Mouse (Mus musculus) mouse trophoblast stem cell (cell line): Measurements from ENCODE around the gene Echs1.

ENCODE experiments used
- in situ Hi-C, 2 experiments: fragments of 300-500 bp; cut with MseI, MboI; formaldehyde crosslinking; loops; 2 replicates in 1 of 2; 3 replicates in 1 of 2; pipeline ENCODE4 v1.15.1; 2025

Gene Echs1

DNA sequence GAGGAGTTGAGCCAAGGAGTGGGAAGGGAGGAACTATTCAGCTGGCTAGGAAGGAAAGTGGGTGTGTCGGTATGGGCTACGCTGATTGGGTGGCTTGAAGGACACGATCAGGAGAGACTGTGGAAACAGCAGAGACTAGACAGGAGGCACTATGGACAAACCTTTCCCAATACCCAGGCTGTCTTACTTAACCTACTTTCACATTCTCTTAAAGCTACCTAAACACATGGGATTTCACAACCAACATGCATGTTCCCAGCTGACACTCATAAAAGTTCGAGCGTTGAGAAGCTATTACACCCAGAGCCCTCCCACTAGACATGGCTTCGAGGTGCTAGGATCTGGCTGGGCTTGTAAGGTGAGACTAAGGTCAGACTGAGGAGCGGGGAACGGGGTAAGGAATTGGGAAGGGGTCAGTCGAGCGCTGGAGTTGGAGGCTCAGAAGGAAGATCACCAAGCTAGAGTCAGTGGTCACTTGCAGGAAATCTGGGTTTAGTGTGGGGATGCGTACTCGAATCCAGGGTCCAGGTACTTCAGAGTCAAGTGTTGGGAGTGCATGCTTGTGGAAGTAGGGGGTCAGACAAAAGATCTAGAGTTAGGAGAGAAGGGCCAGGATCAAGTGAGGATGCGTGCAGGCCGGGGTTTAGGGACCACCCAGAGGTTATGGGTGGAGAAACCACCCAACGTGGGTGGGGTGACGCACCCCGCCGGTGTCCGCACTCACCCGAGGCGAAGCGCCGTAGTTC lies 520 bp downstream of the Echs1 start, which contains the start of gene Paox:
Gene Paox (plus strand): TSS at position 217 of the 746 bp plus-strand sequence.
- in situ Hi-C loops: no loop called here

DNA sequence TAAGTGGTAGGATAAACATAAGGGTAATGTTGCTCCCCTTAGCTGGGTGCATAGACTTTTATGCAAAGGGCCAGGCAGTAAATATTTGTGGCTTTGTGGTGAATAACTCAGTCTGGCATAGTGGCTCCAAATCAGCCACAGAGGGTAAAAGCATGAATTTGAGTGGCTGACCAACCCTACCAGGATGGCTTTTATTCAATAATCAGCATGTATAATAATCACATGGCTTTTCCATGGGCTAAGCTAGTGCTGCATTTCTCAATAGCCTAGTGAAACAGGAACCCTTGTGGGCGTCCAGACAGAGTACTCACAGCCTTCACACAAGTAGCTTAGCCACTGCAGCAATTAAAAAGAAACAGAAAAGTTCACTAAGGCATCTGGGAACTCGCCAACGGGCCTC lies 4.3 kb downstream of the Echs1 start:
- in situ Hi-C loops: no loop called here

DNA sequence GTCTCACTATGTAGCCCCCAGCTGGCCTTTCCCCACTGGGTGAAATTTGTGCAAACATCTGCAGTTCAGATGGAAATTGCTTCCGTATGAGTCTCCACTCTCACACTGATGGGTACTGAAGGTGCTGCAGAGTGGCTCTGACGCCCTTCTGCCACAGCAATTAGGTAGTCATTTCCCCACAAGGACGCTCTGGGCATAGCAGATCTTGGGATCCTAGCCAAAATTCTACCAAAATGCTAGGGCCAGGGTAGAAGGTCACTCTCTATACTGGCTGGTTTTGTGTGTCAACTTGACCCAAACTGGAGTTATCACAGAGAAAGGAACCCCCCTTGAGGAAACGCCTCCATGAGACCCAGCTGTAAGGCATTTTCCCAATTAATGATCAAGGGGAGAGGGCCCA lies 12.3 kb downstream of the Echs1 start:
- in situ Hi-C loops: no loop called here

DNA sequence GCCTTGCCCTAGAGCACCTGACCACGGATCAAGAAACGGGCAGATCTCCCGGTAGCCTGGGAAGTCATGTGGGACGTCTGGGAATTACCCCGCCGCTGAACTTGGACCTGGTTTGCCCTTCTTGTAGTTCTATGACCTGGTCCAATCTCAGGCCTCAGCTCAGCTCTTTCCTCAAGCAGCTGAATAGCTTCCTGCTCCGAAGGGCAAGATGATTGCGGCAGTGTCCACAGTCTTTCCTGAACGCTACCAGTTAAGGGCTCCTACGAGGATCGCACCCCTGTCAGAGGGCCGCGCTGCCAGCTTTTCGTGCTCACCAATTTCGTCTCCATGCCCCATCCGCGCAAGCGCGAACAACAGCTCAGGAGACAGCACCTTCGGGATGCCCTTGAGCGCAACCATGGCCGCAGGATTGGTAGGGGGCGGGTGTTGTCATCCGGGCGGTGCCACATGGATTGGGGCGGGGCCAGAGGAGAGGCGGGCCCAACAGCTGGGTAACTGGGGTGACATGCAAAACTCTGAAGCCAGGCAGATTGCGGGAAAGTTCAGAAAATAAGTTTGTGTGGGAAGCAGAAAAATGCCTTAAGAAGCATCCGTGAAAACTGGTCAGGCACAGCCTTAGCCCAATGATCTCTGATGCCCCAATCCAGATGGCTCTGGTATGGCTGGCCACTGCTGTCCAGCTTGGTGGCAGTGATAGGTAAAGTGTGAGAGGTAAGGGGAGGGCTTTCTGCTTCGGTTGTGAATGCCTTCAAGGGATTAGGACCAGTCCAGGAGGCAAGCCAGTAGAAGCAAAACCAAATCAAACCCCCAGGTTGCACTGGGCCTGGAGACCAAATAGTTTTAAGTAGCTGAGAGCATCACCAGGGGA lies 14.0 kb downstream of the Echs1 start, which contains the start of gene Fuom:
Gene Fuom (minus strand): TSS at position 449 of the 868 bp plus-strand sequence.
- in situ Hi-C loops: no loop called here

DNA sequence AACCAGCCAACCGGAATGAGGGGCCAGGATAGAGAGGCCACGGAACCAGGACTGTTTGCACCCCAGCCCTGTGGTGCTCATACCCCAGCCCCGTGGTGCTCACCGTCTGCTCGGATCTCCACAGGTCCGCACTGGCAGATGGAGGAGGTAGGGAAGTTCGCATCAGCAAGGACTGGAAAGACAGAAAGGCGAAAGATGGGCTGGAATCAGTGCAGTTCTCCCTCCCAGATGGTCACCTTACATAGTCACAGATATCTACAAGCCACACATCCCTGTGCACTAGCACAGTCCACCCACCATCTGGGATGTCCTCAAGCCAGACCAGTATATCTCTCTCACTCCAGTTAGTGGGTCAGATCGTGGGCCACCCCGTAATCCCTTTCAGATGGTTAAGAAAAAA lies 14.8 kb downstream of the Echs1 start:
- in situ Hi-C loops: no loop called here

DNA sequence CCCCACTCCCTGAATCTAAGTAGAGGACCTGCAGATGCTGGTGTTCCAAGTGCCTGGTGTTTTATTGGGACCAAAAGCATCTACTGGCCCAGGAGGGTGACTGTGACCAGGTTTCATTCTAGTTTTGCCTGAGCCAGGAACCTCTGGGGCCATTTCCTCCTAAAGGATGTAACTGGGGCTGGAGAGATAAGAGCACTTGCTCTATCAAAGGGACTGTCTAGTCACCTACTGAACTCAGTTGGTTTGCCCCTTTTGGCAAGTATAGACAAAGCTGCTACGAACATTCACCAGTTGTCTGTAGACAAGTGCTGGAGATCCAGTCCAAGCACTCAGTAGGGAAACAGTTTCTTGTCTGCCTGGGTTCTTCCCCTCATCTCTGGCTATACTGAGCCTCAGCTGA lies 17.8 kb downstream of the Echs1 start:
- in situ Hi-C loops: loop anchor here in 1 of 2 experiments (25.0 kb wide), 1 partner anchor 714 kb away; the partner anchor contains the start of gene Zfp941

DNA sequence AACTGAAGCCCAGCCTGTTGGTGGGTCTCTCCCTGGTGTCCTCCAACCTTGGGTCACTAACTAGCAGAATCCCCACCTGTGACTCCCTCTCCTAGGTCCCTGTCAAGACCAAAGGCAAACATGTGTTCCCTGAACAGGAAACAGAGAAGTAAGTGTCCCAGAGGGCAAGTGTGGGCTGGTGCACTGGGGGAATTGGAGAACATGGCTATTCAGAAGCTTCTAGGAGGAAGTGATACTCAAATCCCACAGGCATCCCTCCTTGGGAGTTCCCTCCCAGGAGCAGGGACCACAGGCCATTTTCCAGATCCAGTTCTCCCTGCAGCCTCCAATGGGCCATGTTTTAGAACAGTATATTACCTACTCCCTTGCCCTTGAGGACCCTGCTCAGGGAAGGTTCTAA lies 20.2 kb downstream of the Echs1 start:
- in situ Hi-C loops: loop anchor here in 1 of 2 experiments (25.0 kb wide), 1 partner anchor 716 kb away; the partner anchor contains the start of gene Zfp941

DNA sequence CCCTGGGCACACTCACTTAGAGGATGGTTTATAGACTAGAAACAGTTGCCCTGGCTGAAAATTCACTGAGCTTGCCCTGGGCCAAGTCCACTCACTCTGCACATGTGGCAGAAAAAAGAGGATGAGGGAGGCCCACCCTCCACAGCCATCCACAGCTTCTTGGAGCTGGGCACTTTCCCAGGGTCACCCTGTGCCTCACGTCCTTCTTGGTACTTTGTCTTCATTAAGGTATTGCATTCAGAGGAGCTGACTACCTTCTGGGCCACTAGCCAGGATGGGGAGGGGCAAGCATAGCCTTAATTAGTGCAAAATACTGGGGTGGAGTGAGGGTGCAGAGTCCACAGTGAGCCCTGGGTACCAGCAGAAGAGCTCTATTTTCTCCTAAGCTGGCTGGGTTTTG lies 20.7 kb downstream of the Echs1 start:
- in situ Hi-C loops: loop anchor here in 1 of 2 experiments (25.0 kb wide), 1 partner anchor 717 kb away; the partner anchor contains the start of gene Zfp941

DNA sequence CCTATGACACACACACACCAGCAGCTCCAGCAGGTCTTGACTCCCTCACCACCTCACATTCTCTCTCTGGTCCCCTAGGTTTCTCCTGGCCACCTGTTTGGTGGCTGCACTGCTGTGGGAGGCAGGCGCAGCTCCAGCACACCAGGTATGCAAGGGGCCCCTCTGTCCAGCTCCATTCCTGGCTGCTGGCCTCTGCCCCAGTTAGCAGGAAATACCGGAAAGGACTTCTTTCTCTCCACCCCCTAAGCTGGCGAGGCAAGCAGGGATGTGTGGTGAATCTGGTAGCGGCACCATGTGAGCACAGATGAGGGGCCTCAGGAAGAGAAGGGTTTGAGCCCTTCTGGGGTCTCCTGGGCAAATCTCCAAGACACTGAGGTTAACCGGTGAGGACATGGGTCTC lies 21.3 kb downstream of the Echs1 start:
- in situ Hi-C loops: loop anchor here in 1 of 2 experiments (25.0 kb wide), 1 partner anchor 717 kb away; the partner anchor contains the start of gene Zfp941

DNA sequence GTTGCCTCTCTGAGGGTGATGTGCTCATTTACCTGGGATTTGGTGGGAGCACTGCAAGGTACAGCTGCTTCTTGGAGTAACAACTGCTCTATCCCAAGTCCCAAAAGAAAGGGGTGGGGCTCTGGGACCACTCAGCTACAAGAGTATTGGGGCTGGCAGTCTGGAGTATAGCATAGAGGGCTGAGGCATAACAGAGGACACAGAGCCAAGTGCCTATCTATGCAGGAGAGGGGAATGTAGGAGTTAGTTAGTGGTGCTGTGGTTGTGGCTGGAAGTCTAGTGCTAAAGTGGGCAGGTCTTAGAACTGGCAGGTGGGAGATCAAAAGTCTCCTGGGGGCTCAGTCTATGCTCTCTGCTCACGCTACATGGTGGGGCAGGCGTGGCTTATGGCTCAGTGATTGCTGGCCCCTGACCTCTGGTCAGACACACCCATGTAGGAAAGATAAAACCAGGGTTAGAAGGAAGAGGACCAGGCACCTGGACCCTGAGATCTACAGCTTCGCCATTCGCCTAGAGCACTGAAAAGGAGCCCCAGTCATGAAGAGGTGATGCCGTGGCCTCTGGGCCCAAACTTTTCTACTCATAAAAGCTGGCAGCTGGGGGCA lies 23.2 kb downstream of the Echs1 start, which contains the start of gene Prap1:
Gene Prap1 (plus strand): TSS at position 472 of the 605 bp plus-strand sequence.
- in situ Hi-C loops: loop anchor here in 1 of 2 experiments (25.0 kb wide), 1 partner anchor 719 kb away; the partner anchor contains the start of gene Zfp941

DNA sequence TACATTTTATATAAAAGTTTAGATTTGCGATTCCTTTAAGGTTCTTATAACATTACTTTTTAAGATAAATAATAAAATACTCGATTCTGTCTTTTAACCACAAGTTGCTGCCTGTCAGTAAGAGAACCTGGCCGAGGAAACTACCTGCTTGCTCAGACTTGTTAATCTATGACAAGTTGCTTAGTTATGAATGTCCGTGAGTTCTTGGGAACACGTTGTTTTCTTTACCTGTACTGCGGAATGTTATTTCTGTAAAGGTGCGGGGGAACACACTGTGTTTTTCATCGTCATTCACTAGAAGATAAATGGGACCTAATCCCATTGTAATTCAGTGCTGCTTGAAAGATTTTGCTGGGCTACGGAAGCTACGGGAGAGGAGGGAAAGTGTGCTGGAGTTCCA lies 25.7 kb downstream of the Echs1 start:
- in situ Hi-C loops: loop anchor here in 1 of 2 experiments (25.0 kb wide), 1 partner anchor 722 kb away; the partner anchor contains the start of gene Zfp941

DNA sequence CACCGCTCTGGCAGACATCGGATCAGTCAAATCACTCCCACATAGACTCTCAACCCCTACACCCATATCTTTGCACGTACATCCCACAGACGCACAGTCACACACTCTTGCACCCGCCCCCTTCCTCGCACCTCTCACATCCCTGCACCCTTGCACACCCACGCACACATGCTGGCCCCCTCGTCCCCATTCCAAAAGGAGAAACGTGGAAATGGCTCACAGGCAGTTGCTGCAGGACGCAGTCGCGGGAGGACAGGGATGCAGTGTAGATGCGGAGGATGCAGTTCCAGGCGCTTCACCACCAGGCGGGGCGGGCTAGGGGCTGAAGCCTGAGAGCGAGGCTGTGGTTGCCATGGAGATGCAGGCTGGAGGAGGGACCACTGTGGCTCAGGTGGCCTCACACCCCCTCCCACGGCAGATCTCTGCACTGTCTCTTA lies 34.0 kb downstream of the Echs1 start, which contains the start of gene Caly:
Gene Caly (minus strand): TSS at position 307 of the 437 bp plus-strand sequence.
- in situ Hi-C loops: loop anchor here (5.0 to 25.0 kb wide), 2 partner anchors 60 to 730 kb away; partner anchors contain the start of gene Zfp941 (in 1 of the 2)

DNA sequence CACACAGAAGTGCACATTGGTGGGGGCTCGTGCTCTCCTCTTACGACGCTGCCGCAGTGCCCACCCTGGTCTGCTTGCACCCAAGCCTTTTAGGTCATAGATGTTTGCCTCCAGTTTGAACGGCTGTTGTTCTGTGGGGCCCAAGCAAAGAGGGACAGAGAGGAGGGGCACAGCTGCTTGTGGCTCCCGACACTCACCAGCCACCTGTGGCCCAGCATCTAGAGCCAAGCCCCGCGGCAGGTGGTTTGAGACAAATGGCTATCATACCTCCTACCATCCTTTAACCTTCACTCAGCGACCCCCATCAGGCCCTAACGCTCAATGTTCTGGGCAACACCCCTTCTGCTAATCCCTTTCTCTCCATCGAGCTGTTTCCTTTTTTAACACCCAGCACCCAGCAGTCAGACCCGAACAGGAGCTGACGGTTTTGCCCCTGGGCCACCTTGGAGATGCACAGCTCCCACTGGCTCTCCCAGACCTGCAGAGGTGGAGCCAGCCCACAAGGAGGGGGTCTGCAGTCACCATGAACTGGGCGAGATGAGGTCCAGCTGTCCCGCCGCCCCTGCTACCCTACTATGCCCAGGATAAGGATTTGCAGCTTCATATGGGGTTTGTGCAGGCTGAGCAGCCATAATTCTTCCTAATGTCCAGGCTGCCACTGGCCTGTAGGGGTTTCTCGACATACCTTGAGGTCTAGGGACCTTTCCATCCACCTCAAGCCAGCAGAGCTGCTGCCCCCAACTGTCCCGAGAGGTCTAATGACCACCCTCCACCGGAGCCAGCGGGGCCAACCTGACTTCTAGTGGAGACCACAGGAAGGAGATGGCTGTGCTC lies 34.7 kb downstream of the Echs1 start:
- in situ Hi-C loops: loop anchor here (5.0 to 25.0 kb wide), 2 partner anchors 61 to 731 kb away; partner anchors contain the start of gene Zfp941 (in 1 of the 2)

DNA sequence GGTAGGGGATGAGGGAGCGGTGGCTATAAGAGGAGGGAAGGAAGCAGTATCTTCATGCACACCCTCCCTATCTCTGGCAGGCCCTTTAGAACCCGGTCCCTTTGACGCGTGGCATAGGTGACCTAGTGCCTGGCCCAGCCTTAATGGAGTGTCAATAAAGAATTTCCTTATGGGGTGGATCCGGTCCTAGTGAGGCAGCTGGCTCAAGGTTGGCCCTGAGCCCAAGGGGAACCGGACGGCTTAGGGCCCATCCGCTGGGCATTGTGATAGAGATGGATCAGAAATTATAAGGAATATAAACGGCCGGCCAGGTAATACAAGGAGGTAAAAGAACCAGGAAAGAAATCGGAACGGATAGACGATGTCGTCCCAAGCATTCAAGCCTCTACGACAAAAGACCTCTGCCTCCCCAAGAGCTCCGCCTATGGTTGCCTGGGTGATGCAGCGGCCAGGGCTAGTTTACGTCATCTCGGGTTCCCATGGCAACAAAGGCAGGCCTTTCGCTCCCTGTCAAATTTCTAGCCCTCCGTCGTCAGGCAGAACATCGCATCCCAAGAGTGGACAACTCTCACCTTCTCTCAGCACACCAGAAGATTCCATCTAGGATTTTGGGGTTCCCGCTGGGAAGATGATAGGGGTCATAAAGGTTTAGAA lies 35.6 kb downstream of the Echs1 start:
- in situ Hi-C loops: loop anchor here (5.0 to 25.0 kb wide), 2 partner anchors 62 to 732 kb away; partner anchors contain the start of gene Zfp941 (in 1 of the 2)

DNA sequence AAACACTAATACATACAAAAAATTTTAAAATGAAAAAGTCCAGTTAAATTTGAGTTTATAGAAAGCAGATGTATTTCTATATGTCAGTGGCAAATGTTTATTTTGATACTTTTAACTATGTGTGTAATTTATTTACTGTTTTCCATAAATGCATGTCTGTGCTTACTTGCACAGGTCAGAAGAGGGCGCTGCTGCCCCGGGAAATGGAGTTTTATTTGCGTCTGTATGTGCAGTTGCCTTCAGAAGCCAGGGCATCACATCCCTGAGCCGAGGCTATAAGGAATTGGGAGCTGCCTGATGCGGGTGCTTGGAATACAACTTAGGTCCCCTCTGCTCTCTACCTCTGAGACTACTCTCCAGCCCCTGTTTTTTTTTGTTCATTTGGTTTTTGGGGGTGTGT lies 37.6 kb downstream of the Echs1 start:
- in situ Hi-C loops: loop anchor here in 1 of 2 experiments (5.0 to 25.0 kb wide), 2 partner anchors 64 to 734 kb away; partner anchors contain the start of gene Zfp941

DNA sequence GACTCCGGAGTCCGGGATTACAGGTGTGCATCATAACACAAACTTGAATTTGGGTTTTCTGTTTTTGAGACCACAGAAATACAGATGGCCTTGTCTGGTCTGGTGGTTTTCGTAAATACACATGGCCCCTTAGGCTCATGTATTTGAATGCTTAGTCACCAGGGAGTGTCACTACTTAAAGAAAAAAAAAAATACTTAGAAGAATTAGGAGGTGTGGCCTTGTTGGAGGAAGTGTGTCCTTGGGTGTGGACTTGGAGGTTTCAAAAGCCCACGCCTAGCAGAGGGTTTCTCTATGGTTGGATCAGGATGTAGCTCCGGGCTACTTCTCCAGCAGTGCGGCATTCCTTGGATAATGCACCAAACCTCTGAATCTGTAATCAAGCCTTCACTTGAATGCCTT lies 38.6 kb downstream of the Echs1 start:
- in situ Hi-C loops: loop anchor here in 1 of 2 experiments (5.0 to 25.0 kb wide), 2 partner anchors 65 to 735 kb away; partner anchors contain the start of gene Zfp941

DNA sequence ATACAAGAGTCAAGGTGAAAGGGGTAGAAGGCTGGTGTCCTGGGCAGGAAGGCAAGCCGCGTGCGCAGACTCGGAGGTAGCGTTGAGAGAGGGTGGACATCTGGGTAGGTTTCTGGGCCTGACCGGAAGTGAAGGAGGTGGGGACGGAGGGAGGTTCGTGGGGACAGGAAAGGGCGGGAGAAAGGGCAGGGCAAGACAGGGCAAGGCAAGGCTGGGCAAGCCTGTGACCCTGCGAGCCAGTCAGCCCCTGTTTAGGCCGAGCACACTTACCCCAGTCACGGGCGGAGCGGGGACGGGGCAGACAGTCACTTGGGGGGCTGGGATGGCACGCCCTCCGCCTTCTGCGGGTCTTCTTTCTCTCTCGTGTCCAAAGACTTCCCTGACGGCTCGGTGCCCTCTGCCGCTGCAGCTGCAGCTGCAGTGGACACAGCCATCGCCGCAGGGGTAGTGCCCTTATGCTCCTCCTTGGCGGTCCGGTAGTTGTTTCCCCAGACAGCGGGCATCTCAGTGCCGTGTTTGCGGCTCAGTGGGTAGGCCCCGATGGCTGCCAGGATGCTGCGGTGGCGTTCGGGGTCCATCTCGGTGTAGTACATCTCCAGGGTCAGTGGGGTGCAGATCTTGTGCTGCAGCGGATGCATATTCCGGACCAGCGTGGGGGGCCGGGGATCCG lies 46.1 kb downstream of the Echs1 start:
- in situ Hi-C loops: no loop called here

DNA sequence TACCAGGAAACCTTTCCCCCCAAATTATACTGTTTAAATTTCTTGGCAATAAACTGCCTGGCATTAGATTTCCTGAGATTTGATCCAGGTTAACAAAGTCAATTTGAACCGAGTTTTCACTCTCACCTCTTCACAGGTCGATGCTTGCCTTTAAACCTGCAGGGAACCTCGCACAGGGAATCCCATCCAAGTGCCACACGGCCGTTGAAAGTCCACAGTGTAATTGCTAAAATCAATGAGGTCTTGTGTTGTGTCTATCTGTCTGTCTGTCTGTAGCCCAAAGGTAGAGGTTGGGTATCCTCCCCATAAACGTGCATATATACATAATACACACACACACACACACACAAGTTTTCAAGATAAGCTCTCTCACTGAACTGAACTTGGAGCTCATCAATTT lies 48.9 kb downstream of the Echs1 start:
- in situ Hi-C loops: loop anchor here in 1 of 2 experiments (10.0 kb wide), 2 partner anchors 103 to 163 kb away; no protein-coding TSS in a partner anchor
